Mouse (Mus musculus) stomach, embryonic 16.5 days (tissue): ENCODE measurements around the gene Sfxn2. TPM values are rescaled to one million over a fixed set of nuclear protein-coding genes. Genes with fewer than 3 reads are reported as not detected.
"Not testable (repeated sequence)": the region's sequence is repeated elsewhere in the genome, so short reads cannot be mapped to it uniquely, and the experiment has no call there.

Source experiments
- ATAC-seq: fragments of 200-750 bp; cut with Nextera tagmentation; 2 replicates; pipeline ENCODE4 v1.8.0; 2017; ENCODE audit warnings: moderate number of reproducible peaks, moderate TSS enrichment; ENCODE audit not compliant: insufficient read depth, low FRiP score
- H3K27ac ChIP-seq: fragments of 300-500 bp; sonication (generic); 2 replicates; pipeline ENCODE4 v1.5.1; 2014; ENCODE audit warnings: low read length
- H3K27me3 ChIP-seq: fragments of 300-500 bp; sonication (generic); 2 replicates; pipeline ENCODE4 v1.6.1; 2014; ENCODE audit warnings: low read length, control low read depth, mixed read lengths; ENCODE audit not compliant: control insufficient read depth, insufficient read depth
- H3K36me3 ChIP-seq: fragments of 300-500 bp; sonication (generic); 2 replicates; pipeline ENCODE4 v1.6.1; 2014; ENCODE audit warnings: low read length; ENCODE audit not compliant: control insufficient read depth, insufficient read depth
- H3K4me1 ChIP-seq: fragments of 300-500 bp; sonication (generic); 2 replicates; pipeline ENCODE4 v1.6.1; 2014; ENCODE audit warnings: low read length, control low read depth, mixed read lengths; ENCODE audit not compliant: control insufficient read depth, insufficient read depth
- H3K4me2 ChIP-seq: fragments of 300-500 bp; sonication (generic); 2 replicates; pipeline ENCODE4 v1.6.1; 2014; ENCODE audit warnings: low read depth, low read length, mixed read lengths
- H3K4me3 ChIP-seq: fragments of 300-500 bp; sonication (generic); replicated peaks from 2 replicates; pipeline ENCODE4 v1.5.1; 2014; ENCODE audit warnings: mild to moderate bottlenecking, low read length
- H3K9ac ChIP-seq: fragments of 300-500 bp; sonication (generic); 2 replicates; pipeline ENCODE4 v1.6.1; 2014; ENCODE audit warnings: low read length
- H3K9me3 ChIP-seq: fragments of 300-500 bp; sonication (generic); replicated peaks from 2 replicates; pipeline ENCODE4 v1.6.1; 2016; ENCODE audit warnings: low read length, control low read depth; ENCODE audit not compliant: control insufficient read depth
- WGBS: fragments of 180-500 bp; shearing (Covaris S2); extraction: QIAGEN DNeasy Blood & Tissue Kit; methylation state at CpG from one replicate; pipeline ENCODE4 v1.1.7; 2014; 5-methylcytosine and 5-hydroxymethylcytosine counted together
- polyA plus RNA-seq: library from polyadenylated mRNA; unstranded; fragments of >200 nt; fragmentation: Nextera tagmentation; extraction: Ambion mirVana; gene quantifications from 2 replicates; pipeline ENCODE4 v1.2.1, GENCODE M21; 2015

Gene Sfxn2
- polyA plus RNA-seq, 1 experiment from 2014 or later, result 19.3 TPM

- Histone ChIP-seq H3K4me1 (peaks cover 3% of the 10 kb centered on the region; the same call in 1 of the 2 replicates), H3K4me3 (no peak overlapping the region), H3K4me2 (no peak overlapping the region), H3K27ac (no peak overlapping the region), H3K9ac (no peak overlapping the region), H3K27me3 (no peaks in the 10 kb centered on the region), H3K9me3 (no peaks in the 10 kb centered on the region), H3K36me3 (no peaks in the 10 kb centered on the region)
- ATAC-seq, result no peak
- 19% methylated on average over 1 of the region's 1 CpGs for WGBS
These were observed 11.0 kb upstream of the Sfxn2 start for GRCm38 (mm10) chr19:46562132-46562531.

GRCm38 (mm10) chr19:46562581-46563515, 10.3 kb upstream of the Sfxn2 start:
- Histone ChIP-seq H3K27me3 (no peaks in the 10 kb centered on the region), H3K4me2 (no peak overlapping the region), H3K27ac (no peak overlapping the region), H3K4me3 (no peak overlapping the region), H3K36me3 (no peaks in the 10 kb centered on the region), H3K4me1 (peaks cover 3% of the 10 kb centered on the region; the same call in 1 of the 2 replicates), H3K9me3 (no peaks in the 10 kb centered on the region), H3K9ac (no peak overlapping the region)
- no peak for ATAC-seq
- WGBS, result 83% methylated on average over 14 of the region's 14 CpGs

GRCm38 (mm10) chr19:46563603-46564002, 9.6 kb upstream of the Sfxn2 start:
- peaks cover 3% of the 10 kb centered on the region; the same call in 1 of the 2 replicates for H3K4me1 ChIP-seq
- no peak overlapping the region for H3K4me2 ChIP-seq
- no peaks in the 10 kb centered on the region for H3K36me3 ChIP-seq
- H3K9ac ChIP-seq, result no peak overlapping the region
- no peak for ATAC-seq
- H3K27ac ChIP-seq, result no peak overlapping the region
- 74% methylated on average over 4 of the region's 4 CpGs for WGBS
- H3K9me3 ChIP-seq, result no peaks in the 10 kb centered on the region
- no peaks in the 10 kb centered on the region for H3K27me3 ChIP-seq
- no peak overlapping the region for H3K4me3 ChIP-seq

GRCm38 (mm10) chr19:46564043-46564462, 9.1 kb upstream of the Sfxn2 start:
- 63% methylated on average over 14 of the region's 14 CpGs for WGBS
- H3K9ac ChIP-seq, result no peak overlapping the region
- no peaks in the 10 kb centered on the region for H3K9me3 ChIP-seq
- no peak overlapping the region for H3K4me3 ChIP-seq
- no peaks in the 10 kb centered on the region for H3K36me3 ChIP-seq
- no peak overlapping the region for H3K4me2 ChIP-seq
- peaks cover 3% of the 10 kb centered on the region; the same call in 1 of the 2 replicates for H3K4me1 ChIP-seq
- H3K27ac ChIP-seq, result no peak overlapping the region
- no peaks in the 10 kb centered on the region for H3K27me3 ChIP-seq
- no peak for ATAC-seq

- H3K9ac ChIP-seq, ATAC-seq, H3K27me3 ChIP-seq, H3K27ac ChIP-seq, H3K9me3 ChIP-seq, H3K36me3 ChIP-seq: not testable (repeated sequence)
- peak overlapping the region; percentile 77 for H3K4me2 ChIP-seq
- H3K4me3 ChIP-seq, result peak overlapping the region; percentile 63; the same call in 1 of the 2 replicates
- peaks cover 18% of the 10 kb centered on the region for H3K4me1 ChIP-seq
- 67% methylated on average over 3 of the region's 3 CpGs for WGBS
These were observed 1.8 kb upstream of the Sfxn2 start for GRCm38 (mm10) chr19:46571211-46571877.

GRCm38 (mm10) chr19:46571878-46572244, 1.3 kb upstream of the Sfxn2 start:
- Histone ChIP-seq H3K4me3 (peak overlapping the region; percentile 63), H3K27me3 (no peaks in the 10 kb centered on the region), H3K4me1 (peaks cover 18% of the 10 kb centered on the region), H3K9me3 (no peaks in the 10 kb centered on the region), H3K27ac (no peak overlapping the region), H3K4me2 (peak overlapping the region; percentile 77), H3K9ac (peak overlapping the region; percentile 69), H3K36me3 (no peaks in the 10 kb centered on the region)
- ATAC-seq, result no peak
- WGBS, result 17% methylated on average over 10 of the region's 10 CpGs

GRCm38 (mm10) chr19:46572548-46572947, 617 bp upstream of the Sfxn2 start:
- H3K9me3 ChIP-seq, result no peaks in the 10 kb centered on the region
- H3K36me3 ChIP-seq, result no peaks in the 10 kb centered on the region
- H3K4me1 ChIP-seq, result peaks cover 18% of the 10 kb centered on the region
- WGBS, result under 1% methylated on average over 17 of the region's 17 CpGs
- H3K4me2 ChIP-seq, result peak overlapping the region; percentile 77
- ATAC-seq, result no peak
- H3K27ac ChIP-seq, result peak overlapping the region; percentile 28
- H3K9ac ChIP-seq, result peak overlapping the region; percentile 69
- H3K27me3 ChIP-seq, result no peaks in the 10 kb centered on the region
- H3K4me3 ChIP-seq, result peak overlapping the region; percentile 63

- no peak for ATAC-seq
- Histone ChIP-seq H3K4me3 (peak overlapping the region; percentile 63), H3K36me3 (no peaks in the 10 kb centered on the region), H3K4me2 (peak overlapping the region; percentile 94), H3K27me3 (no peaks in the 10 kb centered on the region), H3K9me3 (no peaks in the 10 kb centered on the region), H3K4me1 (peaks cover 18% of the 10 kb centered on the region), H3K27ac (no peak overlapping the region), H3K9ac (peak overlapping the region; percentile 84)
- WGBS, result 31% methylated on average over 6 of the region's 6 CpGs
These were observed 825 bp downstream of the Sfxn2 start for GRCm38 (mm10) chr19:46573990-46574389.

- 56% methylated on average over 4 of the region's 4 CpGs for WGBS
- peak overlapping the region; percentile 15; the same call in 1 of the 2 replicates for H3K27ac ChIP-seq
- H3K9me3 ChIP-seq, result no peaks in the 10 kb centered on the region
- ATAC-seq, result no peak
- 0 out of 2 replicates have a peak overlapping the region, but pooled peaks have one; percentile 5 for H3K4me2 ChIP-seq
- H3K36me3 ChIP-seq, result no peaks in the 10 kb centered on the region
- no peak overlapping the region for H3K9ac ChIP-seq
- peaks cover 18% of the 10 kb centered on the region for H3K4me1 ChIP-seq
- no peaks in the 10 kb centered on the region for H3K27me3 ChIP-seq
- H3K4me3 ChIP-seq, result no peak overlapping the region
These were observed 2.0 kb downstream of the Sfxn2 start for GRCm38 (mm10) chr19:46575196-46575595.
